Mouse (Mus musculus): ENCODE data around the gene Npas3.

- TF ChIP-seq CTCF (IDR thresholded peaks at IDR 0.05) (no peak), EP300 (IDR thresholded peaks at IDR 0.05; ENCODE audit: insufficient read depth, low read depth, low read length) (no peak), POLR2A (IDR thresholded peaks at IDR 0.05; ENCODE audit: insufficient read depth, low read depth, low read length) (no peak)
These were observed 236.4 kb downstream of the Npas3 start for GRCm38 (mm10) chr12:53484924-53485323.

All from heart, adult 2 months (tissue).